Mouse (Mus musculus) liver, embryonic 14 days (tissue): ENCODE data around the gene Actrt3. TPM values are rescaled to one million over a fixed set of nuclear protein-coding genes. Genes with fewer than 3 reads are reported as not detected.

Experiments
- polyA plus RNA-seq: library from polyadenylated mRNA; depleted of rRNA; stranded (reverse); fragments of >200 nt; gene quantifications from 2 replicates; pipeline ENCODE4 v1.2.3, GENCODE M21; 2012; rRNA removed

The Actrt3 gene
- not detected in 2 replicates for polyA plus RNA-seq

GRCm38 (mm10) chr3:30599711-30600545 is at the start of gene Actrt3:
Actrt3 (minus strand) TSS chr3:30599939.

GRCm38 (mm10) chr3:30647440-30648090 is 47.8 kb upstream of the Actrt3 start, which contains the start of gene Lrrc34:
Lrrc34 (minus strand) TSS chr3:30647869.

GRCm38 (mm10) chr3:30644207-30644606 is 44.5 kb upstream of the Actrt3 start, which contains the start of gene Lrriq4:
Lrriq4 (plus strand) TSS chr3:30644507.

GRCm38 (mm10) chr3:30602065-30602739 is 2.5 kb upstream of the Actrt3 start, which contains the start of gene Mynn:
Mynn (plus strand) TSS chr3:30602065.

GRCm38 (mm10) chr3:30547908-30548307 is 51.8 kb downstream of the Actrt3 start, which contains the start of gene Mecom:
Mecom (minus strand) TSS chr3:30548008.

Other genes with a start within 250 kb of the Actrt3 start
- 0.68 and 0.81 TPM in 2 replicates for gene Mecom, start 51.9 kb downstream of the Actrt3 start, polyA plus RNA-seq
- 5.1 and 7.9 TPM in 2 replicates for gene Mynn, start 2.1 kb upstream of the Actrt3 start, polyA plus RNA-seq
- not detected in 2 replicates for gene Lrriq4, start 44.6 kb upstream of the Actrt3 start, polyA plus RNA-seq
- 0.03 and 0.05 TPM in 2 replicates for gene Lrrc34, start 47.9 kb upstream of the Actrt3 start, polyA plus RNA-seq
- not detected in 2 replicates for gene Lrrc31, start 99.9 kb upstream of the Actrt3 start, polyA plus RNA-seq
- gene Samd7, start 146.4 kb upstream of the Actrt3 start, polyA plus RNA-seq = 0.05 TPM in 2 replicates
- gene Sec62, start 192.9 kb upstream of the Actrt3 start, polyA plus RNA-seq = 27.7 and 30.8 TPM in 2 replicates